Mouse (Mus musculus) MEL (cell line): ENCODE data around the gene Il12rb1.

Experiments
- BHLHE40 ChIP-seq: IDR thresholded peaks from 2 replicates; pipeline ENCODE4 v1.6.1; 2012; ENCODE audit warnings: low read depth, mild to moderate bottlenecking, inconsistent platforms, low read length, improper control_type of control experiment, borderline replicate concordance
- CTCF ChIP-seq, 3 experiments: IDR thresholded peaks in 2 of 3; conservative IDR thresholded peaks in 1 of 3; 2 replicates each; pipeline ENCODE4 v1.5.1; 2011 to 2012; ENCODE audit warnings: low read length in 3 of 3, low read depth in 2 of 3, mild to moderate bottlenecking in 2 of 3, improper control_type of control experiment in 1 of 3, inconsistent platforms in 1 of 3, mixed read lengths in 1 of 3, moderate library complexity in 1 of 3; ENCODE audit not compliant: control insufficient read depth in 1 of 3, insufficient read depth in 1 of 3, poor library complexity in 1 of 3, severe bottlenecking in 1 of 3
- EP300 ChIP-seq, 2 experiments: IDR thresholded peaks; 2 replicates each; pipeline ENCODE4 v1.6.1; 2011; ENCODE audit warnings: improper control_type of control experiment in 2 of 2, low read length in 2 of 2, low read depth in 1 of 2, mild to moderate bottlenecking in 1 of 2
- HCFC1 ChIP-seq: IDR thresholded peaks from 2 replicates; pipeline ENCODE4 v1.6.1; 2012; ENCODE audit warnings: low read depth, mild to moderate bottlenecking, inconsistent platforms, low read length, improper control_type of control experiment, moderate library complexity
- JUND ChIP-seq: IDR thresholded peaks from 2 replicates; pipeline ENCODE4 v1.6.1; 2011; ENCODE audit warnings: low read depth, mild to moderate bottlenecking, improper control_type of control experiment, low read length
- MAX ChIP-seq: IDR thresholded peaks from 2 replicates; pipeline ENCODE4 v1.6.1; 2011; ENCODE audit warnings: low read length, improper control_type of control experiment
- MXI1 ChIP-seq: IDR thresholded peaks from 2 replicates; pipeline ENCODE4 v1.6.1; 2011; ENCODE audit warnings: mild to moderate bottlenecking, low read depth, low read length, improper control_type of control experiment
- NRF1 ChIP-seq: IDR thresholded peaks from 2 replicates; pipeline ENCODE4 v1.6.1; 2014; ENCODE audit warnings: low read depth, mild to moderate bottlenecking, inconsistent platforms, low read length, improper control_type of control experiment, moderate library complexity; ENCODE audit not compliant: poor library complexity, insufficient read depth, severe bottlenecking
- POLR2A ChIP-seq, 2 experiments: IDR thresholded peaks; 2 replicates each; pipeline ENCODE4 v1.6.1; 2011 to 2012; ENCODE audit warnings: low read length in 2 of 2, mild to moderate bottlenecking in 2 of 2, control low read depth in 1 of 2, improper control_type of control experiment in 1 of 2, low read depth in 1 of 2, moderate library complexity in 1 of 2; ENCODE audit not compliant: control insufficient read depth in 1 of 2, insufficient read depth in 1 of 2, poor library complexity in 1 of 2
- RCOR1 ChIP-seq: IDR thresholded peaks from 2 replicates; pipeline ENCODE4 v1.6.1; 2012; ENCODE audit warnings: low read depth, mild to moderate bottlenecking, inconsistent platforms, low read length, improper control_type of control experiment
- TAL1 ChIP-seq: IDR thresholded peaks from 2 replicates; pipeline ENCODE4 v1.6.1; 2012; ENCODE audit warnings: mild to moderate bottlenecking, inconsistent platforms, low read length, moderate library complexity, mixed read lengths
- USF1 ChIP-seq: IDR thresholded peaks from 2 replicates; pipeline ENCODE4 v1.6.1; 2014; ENCODE audit warnings: low read depth, mild to moderate bottlenecking, inconsistent platforms, low read length, improper control_type of control experiment, moderate library complexity
- ZKSCAN1 ChIP-seq: IDR thresholded peaks from 2 replicates; pipeline ENCODE4 v1.6.1; 2012; ENCODE audit warnings: low read depth, mild to moderate bottlenecking, inconsistent platforms, low read length, improper control_type of control experiment, moderate library complexity

GRCm38 (mm10) chr8:70810962-70811680, 2.9 kb downstream of the Il12rb1 start:
- no peak for TF ChIP-seq EP300 (IDR thresholded peaks at IDR 0.05; ENCODE audit: low read depth in 1 of 2, low read length in 2 of 2)
- TF ChIP-seq CTCF (IDR thresholded peaks at IDR 0.05 in 2 of 3, conservative IDR thresholded peaks at IDR 0.05 in 1 of 3; ENCODE audit: control insufficient read depth in 1 of 3, insufficient read depth in 1 of 3, low read depth in 2 of 3, low read length in 3 of 3, poor library complexity in 1 of 3, severe bottlenecking in 1 of 3) = no peak
- TF ChIP-seq HCFC1 = no peak
- no peak for TF ChIP-seq NRF1
- no peak for TF ChIP-seq TAL1
- TF ChIP-seq BHLHE40 = no peak
- TF ChIP-seq MXI1 = no peak
- no peak for TF ChIP-seq POLR2A (IDR thresholded peaks at IDR 0.05; ENCODE audit: control insufficient read depth in 1 of 2, insufficient read depth in 1 of 2, low read depth in 1 of 2, low read length in 2 of 2, poor library complexity in 1 of 2)
- TF ChIP-seq MAX = no peak
- no peak for TF ChIP-seq RCOR1
- TF ChIP-seq ZKSCAN1 = no peak
- no peak for TF ChIP-seq USF1
- TF ChIP-seq JUND = no peak
